Mouse (Mus musculus): ENCODE measurements around the gene Mia. TPM values are rescaled to one million over a fixed set of nuclear protein-coding genes. Genes with fewer than 3 reads are reported as not detected.

The Mia gene
- total RNA-seq, 2 experiments from 2014 or later: 1.6 to 3.3 TPM

DNA sequence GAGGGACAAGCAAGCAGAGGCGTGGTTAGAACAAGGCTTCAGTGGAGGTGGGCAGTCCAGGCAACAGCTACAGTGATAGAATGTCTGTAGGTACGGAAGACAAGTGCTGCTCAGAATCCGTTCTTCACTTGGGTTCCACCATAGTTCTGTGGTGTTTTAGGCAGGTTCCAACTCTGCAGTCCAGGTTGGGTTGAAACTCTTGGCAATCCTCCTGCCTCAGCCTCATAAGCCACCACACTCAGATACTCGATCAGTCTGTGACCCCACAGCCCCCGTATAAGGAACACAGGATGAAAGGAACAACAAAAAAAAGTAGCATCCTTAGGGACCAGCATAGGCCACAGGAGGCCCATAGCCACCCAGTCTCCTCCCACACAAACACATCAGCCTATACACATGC lies 11.5 kb upstream of the Mia start:
- DNase-seq (ENCODE audit: low spot score in 2 of 2): no peak
- intact Hi-C loops (cut with DNase I): no loop called here

DNA sequence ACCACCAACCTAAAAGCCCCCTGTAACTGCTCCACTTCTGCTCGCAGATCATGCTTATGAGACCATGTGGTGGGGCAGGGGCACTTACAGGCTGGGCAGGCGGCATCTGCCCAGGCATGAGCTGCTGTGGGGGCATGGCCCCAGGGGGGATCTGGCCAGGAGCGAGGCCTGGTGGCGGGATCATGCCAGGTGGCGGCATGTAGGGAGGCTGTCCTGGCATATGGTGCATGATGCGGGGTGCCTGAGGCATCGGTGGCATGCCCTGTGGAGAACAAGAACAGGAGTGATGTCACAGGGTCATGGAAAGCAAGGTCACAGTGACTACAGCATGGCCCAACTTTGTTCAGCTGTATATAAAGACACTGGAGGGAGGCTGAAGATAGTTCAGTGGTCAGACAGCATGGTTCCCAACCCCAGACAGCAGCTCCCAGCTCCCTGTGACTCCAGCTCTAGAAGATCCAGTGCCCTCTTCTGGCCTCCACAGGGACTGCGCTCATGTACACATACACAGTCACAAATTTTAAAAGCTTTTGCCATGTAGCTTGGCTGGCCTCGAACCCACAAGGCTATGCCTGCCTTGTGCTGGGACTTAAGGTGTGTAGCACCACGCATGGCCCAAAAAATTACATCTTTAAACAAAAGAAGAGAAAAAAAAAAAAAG lies 8.4 kb upstream of the Mia start:
- intact Hi-C loops (cut with DNase I): no loop called here
- DNase-seq (ENCODE audit: low spot score in 2 of 2): no peak

DNA sequence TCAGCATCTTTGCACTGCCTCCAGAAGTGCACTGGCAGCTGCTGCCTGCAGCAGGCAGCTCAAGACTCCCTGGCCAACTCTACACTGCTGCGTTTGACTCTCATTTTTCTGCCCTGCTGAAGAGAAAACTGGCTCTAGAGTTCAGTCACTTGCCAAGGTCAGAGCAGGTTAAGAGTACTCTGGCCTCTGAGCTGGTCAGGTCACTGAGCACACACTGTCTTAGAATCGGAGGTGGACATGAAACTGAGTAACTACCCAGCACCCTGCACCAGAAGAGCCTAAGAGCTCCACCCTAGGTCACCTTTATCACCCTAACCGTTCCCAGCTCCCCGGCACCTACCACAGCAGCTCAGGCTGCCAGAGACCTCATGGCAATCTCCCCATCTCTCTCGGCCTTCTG lies 5.0 kb upstream of the Mia start:
- DNase-seq (ENCODE audit: low spot score in 2 of 2): no peak
- intact Hi-C loops (cut with DNase I): no loop called here

DNA sequence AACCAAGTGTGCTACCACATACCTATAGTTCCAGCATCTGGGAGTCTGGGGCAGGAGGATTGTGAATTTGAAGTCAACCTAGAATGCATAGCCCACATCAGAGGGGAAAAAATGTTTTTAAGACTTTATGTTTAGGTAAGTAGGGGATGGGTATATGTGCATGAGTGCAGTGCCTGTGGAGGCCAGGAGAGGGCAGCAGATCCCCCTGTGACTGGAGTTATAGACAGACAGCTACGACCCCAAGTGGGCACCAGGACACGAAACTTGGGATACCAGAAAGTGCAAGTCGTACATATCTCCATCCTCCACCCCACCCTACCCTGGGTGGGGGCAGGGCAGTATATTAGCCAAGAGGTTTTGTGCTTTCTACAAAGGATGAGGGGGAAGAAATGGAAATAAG lies 4.0 kb upstream of the Mia start:
- DNase-seq (ENCODE audit: low spot score in 2 of 2): no peak
- intact Hi-C loops (cut with DNase I): no loop called here

DNA sequence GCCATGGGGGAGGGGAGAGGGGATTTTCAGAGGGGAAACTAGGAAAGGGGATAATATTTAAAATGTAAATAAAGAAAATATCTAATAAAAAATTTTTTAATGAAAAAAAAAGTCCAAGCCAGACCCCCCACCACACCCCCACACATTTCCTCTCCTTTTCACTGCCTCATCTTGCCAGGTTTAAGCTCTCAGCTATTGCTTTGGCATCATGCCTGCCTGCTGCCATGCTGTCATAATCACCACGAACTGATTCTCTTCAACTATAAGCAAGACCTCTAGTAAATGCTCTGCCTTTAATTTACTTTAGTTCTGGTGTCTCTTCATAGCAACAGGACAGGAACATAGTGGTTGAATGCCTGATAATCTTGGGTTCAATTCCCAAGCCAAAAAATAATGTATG lies 1.5 kb upstream of the Mia start:
- intact Hi-C loops (cut with DNase I): no loop called here
- DNase-seq (ENCODE audit: low spot score in 2 of 2): no peak

DNA sequence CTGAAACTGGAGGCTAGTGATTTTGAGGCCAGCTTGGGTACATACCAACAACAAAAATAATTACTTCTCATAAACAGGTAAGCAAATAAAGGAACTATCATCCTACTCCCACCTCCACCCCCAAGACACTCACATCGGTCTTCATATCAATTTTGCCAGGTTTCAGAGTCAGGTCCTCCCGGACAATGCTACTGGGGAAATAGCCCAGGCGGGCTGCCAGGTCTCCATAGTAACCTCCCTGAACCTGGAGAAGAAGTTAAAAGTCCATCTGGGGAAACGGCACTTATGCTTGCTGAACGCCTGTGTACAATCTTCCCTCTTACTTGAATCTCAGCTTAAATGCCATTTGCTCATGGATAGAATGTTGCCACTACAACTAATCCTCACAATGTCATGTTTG lies 921 bp downstream of the Mia start:
- no peak for DNase-seq (ENCODE audit: low spot score in 2 of 2)
- intact Hi-C loops (cut with DNase I): no loop called here

DNA sequence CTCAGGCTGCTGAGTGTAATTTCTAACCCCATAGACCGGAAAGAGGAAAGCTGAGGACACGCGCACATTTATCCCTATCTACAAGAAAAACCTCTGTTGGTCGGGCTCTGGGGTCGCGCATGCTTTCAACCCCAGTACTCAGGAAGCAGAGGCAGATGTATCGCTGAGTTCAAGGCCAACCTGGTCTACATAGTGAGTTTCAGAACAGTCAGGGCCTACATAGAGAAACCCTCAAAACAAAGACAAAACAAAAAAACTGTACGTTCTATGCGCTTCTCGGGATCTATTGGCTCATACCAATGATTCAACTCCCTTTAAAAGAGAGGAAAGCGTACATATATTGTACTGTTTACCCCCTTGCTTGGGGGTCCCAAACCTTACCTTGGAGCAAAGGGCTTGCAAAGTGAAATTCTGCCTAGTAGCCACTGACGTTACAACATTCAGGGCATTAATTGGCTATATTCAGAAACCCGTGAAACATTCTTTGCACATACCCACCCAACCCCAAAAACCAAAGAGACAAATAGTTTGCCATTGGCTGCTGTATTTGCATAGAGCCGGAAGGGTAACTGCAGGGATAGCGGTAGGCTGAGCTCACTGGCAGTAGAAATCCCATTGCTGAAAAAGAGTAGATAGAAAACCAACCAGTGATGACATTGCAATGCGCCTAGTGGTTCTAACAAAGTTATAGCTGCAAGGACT lies 1.6 kb downstream of the Mia start:
- DNase-seq (ENCODE audit: low spot score in 2 of 2): no peak
- intact Hi-C loops (cut with DNase I): no loop called here

DNA sequence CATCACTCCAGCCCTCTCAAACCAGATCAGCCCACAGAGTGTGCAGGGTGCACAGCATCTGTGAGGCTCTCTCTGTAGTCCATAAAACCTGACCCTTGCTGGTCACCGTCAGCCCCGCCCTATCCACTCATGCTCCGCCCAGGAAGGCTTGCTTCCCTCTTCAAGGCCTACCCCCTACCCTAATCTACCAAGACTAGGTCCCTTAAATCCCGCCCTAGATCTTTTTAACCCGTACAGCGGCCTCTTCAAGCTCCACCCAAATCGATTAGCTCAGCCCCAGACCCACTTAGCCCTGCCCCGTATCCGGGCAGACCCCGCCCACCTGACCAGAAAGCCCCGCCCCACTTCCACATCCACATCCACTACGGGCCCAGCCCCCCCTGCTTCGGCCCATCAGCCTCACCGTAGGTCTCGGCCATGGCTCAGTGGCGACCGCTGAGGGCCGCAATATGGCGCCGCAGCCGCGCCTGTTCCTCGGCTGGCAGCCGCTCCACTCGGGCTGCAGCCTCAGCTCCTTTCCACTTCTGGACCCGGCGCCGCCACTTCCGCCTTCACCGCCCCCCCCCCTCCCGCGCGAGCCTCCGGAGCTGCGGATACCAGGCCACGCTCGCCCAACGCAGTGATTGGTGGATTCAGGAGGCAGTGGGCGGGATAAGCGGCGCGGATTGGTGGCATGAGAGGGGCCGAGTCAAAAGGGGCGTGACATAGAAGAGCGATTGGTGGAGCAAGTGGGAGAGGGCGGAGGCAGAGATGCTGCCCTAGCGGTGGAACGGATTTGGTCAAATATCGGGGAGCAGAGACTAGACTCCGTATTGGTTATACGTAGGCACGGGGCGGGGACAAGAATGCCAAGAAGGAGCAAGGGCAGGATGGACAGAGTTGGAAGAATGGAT lies 2.4 kb downstream of the Mia start, which contains the start of gene Rab4b:
Rab4b (minus strand) TSS at position 573 of the 893 bp plus-strand sequence.
- intact Hi-C loops (cut with DNase I): no loop called here
- peak; percentile 100 for DNase-seq (ENCODE audit: low spot score in 2 of 2)

DNA sequence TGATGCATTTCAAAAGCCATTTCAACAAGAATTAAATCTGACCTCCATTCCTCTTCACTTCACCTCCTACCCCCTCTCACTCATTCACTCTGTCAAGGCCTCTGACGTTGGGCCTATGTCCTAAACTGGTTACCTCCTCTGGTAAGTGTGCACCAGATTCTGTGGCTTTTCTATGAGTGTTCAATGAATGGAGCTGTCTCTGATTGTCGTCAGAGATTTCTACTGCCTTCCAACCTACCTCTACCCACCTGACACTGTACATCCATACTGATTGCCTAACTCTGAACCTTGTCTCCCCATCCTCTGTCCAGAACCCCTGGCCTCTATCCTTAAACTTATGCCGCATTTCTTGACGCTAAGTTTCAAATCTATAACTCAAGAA lies 3.0 kb downstream of the Mia start:
- intact Hi-C loops (cut with DNase I): no loop called here
- no peak for DNase-seq (ENCODE audit: low spot score in 2 of 2)

DNA sequence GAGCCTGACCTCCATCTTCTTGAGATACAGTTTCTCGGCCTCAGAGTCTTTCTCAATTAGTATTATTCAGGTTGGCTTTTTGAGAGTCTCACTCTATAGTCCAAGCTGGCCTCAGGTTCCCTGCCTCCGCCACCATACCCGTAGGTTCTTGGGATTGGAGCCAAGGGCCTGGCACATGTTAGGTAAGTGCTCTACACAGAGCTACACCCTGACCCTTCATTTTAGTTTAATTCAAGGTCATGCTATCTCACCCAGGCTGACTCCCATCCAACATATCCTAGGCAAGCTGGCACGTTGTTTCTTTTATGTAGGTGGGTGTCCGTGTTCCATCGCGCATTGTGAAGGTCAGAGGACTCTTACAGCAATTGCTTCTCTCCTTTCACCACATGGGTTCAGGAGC lies 6.1 kb downstream of the Mia start:
- intact Hi-C loops (cut with DNase I): no loop called here
- DNase-seq (ENCODE audit: low spot score in 2 of 2): no peak

DNA sequence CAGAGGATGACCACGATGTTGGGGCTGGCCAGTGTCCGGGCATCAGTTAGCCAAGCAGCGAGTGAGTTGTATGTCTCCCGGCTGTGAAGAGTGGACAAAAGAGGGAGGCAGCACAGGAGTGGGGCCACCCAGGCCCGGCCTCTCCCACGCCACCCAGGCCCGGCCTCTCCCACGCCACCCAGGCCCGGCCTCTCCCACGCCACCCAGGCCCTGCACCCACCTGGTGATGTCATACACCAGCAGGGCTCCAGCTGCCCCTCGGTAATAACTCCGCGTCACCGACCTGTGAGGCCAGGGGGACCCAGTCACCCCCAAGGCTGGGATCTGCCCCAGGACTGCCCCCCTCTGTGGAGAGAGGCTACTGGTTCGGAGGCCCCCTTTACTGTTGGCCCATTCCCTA lies 6.5 kb downstream of the Mia start:
- no peak for DNase-seq (ENCODE audit: low spot score in 2 of 2)
- intact Hi-C loops (cut with DNase I): no loop called here

DNA sequence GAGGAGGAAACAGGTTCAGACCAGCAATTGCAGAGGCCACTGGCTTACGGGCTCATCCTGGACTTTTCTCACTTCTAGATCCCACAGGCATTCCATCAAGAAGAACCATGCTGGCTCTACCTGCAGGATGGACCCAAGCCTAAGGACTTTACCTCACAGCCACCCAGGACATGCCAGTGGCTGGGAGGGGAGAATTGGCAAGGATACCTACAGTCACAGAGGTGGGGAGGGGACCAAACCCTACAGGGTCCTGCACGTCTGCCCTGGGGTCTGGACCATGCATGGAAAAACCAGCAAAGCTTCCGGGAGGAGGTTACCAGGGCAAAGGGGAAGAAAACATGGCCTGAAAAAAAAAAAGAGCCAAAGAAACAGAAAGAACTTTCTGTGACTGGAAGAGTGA lies 10.0 kb downstream of the Mia start:
- intact Hi-C loops (cut with DNase I): no loop called here
- no peak for DNase-seq (ENCODE audit: low spot score in 2 of 2)

DNA sequence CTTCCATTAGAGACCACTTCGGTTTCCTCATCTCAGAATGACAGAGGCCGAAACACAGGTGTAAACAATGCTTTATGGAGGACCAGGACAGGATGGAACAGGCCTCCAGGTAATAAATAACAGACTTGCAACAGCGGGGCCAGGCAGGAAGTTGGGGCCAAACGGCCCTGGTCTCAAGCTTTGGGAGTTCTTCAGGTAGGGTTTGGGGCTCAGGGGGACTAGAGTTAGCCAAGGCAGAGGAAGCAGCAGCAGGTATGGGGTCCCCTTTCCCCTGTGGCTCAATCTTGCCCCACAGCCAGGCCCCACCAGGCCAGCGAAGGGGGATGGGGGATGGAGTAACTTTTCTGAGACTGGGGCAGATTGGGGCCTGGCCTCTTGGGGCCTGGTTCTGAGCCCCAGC lies 12.6 kb downstream of the Mia start:
- intact Hi-C loops (cut with DNase I): no loop called here
- DNase-seq (ENCODE audit: low spot score in 2 of 2): no peak

DNA sequence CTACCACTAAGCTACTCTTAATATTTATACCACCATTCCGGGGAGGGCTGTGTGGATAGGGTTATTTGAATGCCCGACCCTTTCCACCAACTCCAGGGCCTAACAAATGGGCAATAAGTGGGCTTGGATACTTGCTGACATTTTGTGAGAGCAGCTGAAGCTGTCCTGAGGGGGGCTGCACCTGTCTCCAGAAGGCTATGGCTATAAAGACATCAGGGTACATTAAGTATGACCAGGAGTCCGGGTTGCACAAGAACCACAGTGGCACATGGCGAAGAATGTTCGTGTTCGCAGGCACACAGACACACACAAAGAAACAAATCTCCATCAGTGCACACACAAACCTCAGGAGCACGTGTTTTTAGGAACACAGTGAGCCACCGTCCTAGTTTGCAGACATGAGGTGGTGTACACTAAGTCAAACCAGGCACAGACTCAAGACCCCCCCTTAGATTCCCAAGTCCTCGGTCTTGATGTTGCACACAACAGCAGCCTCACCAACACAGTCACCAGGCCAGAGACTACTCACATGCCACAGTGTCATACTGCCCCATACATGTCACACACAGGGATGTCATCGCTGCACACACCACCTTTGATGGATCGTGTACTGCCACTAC lies 13.4 kb downstream of the Mia start:
- no peak for DNase-seq (ENCODE audit: low spot score in 2 of 2)

DNA sequence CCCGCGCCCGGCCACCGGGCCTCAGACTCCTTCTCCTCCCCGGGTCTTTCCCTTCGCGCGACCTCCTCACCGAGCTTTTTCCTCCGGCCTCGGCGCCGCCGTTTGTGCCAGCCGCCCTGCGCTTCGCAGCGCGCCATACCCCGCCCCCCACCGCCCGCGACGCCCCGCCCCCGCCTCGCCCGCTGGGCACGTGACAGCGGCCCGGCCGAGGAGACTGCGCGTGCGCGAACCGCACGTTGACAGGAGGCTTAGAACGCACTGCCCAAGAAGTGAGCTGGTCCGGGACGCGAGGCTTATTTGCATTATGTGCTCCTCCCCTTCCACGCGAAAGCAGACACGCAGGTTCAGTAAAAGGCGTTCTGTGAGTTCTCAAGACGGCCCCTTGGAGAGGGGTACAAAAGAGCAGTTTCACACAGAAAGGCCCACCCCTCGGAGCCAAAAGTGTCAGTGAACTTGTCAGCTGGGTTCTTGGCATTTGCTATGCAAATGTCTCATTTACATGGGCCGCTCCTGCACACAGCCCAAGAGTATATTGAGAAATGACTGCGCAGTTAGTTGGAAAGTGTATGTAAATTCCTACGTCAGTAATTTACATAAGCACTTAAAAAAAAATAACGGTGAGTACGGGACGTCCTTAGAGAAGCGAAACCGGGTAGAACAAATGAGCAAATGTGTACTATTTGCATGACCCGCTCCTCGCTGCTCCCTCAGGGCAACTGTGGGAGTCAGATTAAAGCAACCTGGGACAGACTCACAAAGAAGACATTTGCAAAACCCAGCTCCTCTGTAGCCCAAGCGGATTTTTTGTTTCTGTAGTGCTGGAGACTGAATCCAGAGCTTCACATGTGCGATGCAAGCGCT lies 14.1 kb downstream of the Mia start, which contains the start of gene Egln2:
Egln2 (minus strand) TSS at position 189 of the 861 bp plus-strand sequence.
- intact Hi-C loops (cut with DNase I): no loop called here
- DNase-seq (ENCODE audit: low spot score in 2 of 2): peak; percentile 96

More for the DNA sequence above, 13.4 kb downstream of the Mia start:
- intact Hi-C loops (cut with DNase I): no loop called here

DNA sequence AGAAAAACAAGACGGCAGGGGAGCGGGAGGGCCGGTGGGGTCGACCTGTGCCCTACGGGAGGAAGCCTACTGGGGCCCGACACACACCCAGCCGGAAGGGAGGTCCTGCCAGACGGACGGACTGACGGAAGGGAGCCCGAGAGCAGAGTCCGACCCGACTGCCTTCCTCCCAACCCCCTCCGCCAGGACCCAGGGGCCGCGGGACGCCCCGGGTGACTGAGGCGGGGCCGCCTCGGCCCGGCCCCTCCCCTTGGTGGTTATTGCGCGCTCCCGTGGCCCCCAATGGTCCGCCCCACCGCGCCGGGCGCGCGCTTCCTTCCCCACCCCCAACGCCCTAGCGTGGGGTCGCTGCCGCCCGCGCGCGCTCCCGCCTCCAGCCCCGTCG lies 14.7 kb downstream of the Mia start:
- DNase-seq (ENCODE audit: low spot score in 2 of 2): peak; percentile 72 to 74
- intact Hi-C loops (cut with DNase I): no loop called here

DNA sequence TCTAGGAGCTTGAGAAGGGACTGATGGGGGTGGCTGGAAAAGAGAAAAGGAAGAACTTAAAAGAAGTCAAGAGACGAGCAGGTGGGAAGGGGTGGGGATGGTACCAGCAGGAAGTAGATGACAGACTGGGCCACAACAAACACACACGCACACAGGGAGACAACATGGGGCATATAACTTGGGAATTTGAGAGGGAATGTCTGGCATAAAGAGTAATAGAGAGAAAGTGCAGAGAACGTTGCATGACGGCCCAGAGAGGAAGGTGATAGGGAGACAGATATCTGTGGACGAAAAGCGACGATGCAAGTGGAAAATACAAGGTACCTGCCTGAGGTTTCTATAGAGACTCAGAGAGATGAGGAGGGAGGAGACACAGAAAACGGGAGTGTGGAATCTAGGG lies 15.3 kb downstream of the Mia start:
- intact Hi-C loops (cut with DNase I): no loop called here
- DNase-seq (ENCODE audit: low spot score in 2 of 2): no peak

DNA sequence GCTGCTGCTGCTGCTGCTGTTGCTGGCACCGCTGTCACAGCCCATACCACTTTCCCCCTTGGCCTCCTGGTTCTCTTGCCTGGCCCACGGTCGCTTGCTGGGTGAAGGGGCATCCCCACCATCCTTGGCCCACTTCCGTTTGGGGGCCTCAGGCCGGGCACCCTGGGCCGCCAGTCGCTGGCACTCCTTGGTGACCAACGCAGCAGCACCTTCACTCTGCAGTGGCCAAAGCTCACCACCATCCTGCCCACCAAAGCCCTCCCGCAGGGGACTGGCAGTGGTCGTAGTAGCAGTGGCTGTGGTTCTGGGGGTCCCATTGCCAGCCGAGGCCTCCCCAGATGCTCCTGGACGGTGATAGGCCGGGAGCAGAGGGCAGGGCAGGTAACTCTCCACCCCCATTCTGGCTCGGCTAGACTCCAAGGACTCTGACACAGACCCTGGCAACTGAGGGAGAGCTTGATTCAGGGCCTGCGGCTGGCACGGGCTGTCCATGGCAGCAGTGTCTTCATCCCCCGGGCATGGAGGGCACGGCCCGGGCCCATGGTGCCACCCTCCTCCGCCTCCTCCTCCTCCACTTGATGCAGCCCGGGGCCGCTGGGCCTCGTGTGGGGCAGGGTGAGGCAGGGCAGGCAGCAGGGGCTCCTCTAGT lies 15.8 kb downstream of the Mia start:
- intact Hi-C loops (cut with DNase I): no loop called here
- no peak for DNase-seq (ENCODE audit: low spot score in 2 of 2)
